24 mouse cellular contexts compared by ENCODE assay signal in the genomic region with DNA sequence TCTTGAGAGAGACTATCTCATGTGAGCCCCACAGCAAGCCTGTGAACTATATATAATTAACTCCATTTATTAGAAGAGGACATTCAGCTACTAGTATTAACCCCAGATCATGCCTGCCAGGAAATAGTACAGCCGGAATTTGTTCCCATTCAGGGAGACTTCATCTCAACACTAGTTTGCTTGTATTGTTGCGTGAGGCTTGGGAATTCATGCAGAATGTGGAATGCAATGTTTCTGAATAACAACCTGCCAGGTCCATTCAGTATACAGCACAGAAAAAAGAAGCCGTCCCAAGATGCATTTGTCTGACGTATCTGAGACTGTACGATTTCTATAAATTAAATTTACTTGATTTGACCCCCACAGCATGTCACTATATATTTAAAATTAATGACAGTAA.
"Had no signal": no experiment of that assay in that cellular context is flagged by ENCODE, and none has a peak within 500 bp of the region (broad histone marks: within the 10 kb centered on the region; RNA-seq: fewer than 3 reads in every experiment).

No protein-coding gene starts in this region.

- H3K9ac ChIP-seq: heart, embryonic 12.5 days; hindbrain, embryonic 12.5 days; hindbrain, embryonic 14.5 days; intestine, embryonic 15.5 days; limb, embryonic 12.5 days; liver, embryonic 13.5 days; liver, embryonic 15.5 days; liver, postnatal 0 days had no signal

- DNase-seq: gastrocnemius, postnatal 10 days; gastrocnemius, postnatal 25 days; heart, adult 18-20 months; heart, postnatal 10 days; heart, postnatal 4 days; kidney, adult 18-20 months; kidney, adult 8-10 months; liver; liver, embryonic 13.5 days; liver, postnatal 0 days had no signal

- H3K27me3 ChIP-seq: heart, embryonic 12.5 days; hindbrain, embryonic 12.5 days; intestine, embryonic 15.5 days; limb, embryonic 12.5 days; liver, embryonic 13.5 days; liver, embryonic 15.5 days had no signal

- H3K4me2 ChIP-seq: heart, embryonic 12.5 days; hindbrain, embryonic 12.5 days; hindbrain, embryonic 14.5 days; intestine, embryonic 15.5 days; limb, embryonic 12.5 days; liver, embryonic 11.5 days; liver, embryonic 13.5 days; liver, embryonic 15.5 days had no signal

- H3K9me3 ChIP-seq: heart, embryonic 10.5 days; hindbrain, embryonic 12.5 days; intestine, embryonic 15.5 days; limb, embryonic 10.5 days; liver, embryonic 13.5 days; liver, embryonic 15.5 days had no signal

- H3K36me3 ChIP-seq: hindbrain, embryonic 10.5 days; hindbrain, embryonic 12.5 days; intestine, embryonic 15.5 days; limb, embryonic 10.5 days; liver, embryonic 13.5 days; liver, embryonic 15.5 days had no signal

- H3K27ac ChIP-seq: heart, embryonic 10.5 days; hindbrain, embryonic 10.5 days; hindbrain, embryonic 12.5 days; hindbrain, embryonic 14.5 days; intestine, embryonic 15.5 days; layer of hippocampus, adult 2 months; left cerebral cortex, adult 2 months; limb, embryonic 12.5 days; liver, embryonic 13.5 days; liver, embryonic 15.5 days had no signal

- ATAC-seq: inflammation-experienced regulatory T-cells, adult 6 months; intestine, embryonic 15.5 days; intestine, postnatal 0 days; liver, postnatal 0 days had no signal

- H3K4me1 ChIP-seq: hindbrain, embryonic 10.5 days; hindbrain, embryonic 12.5 days; intestine, embryonic 15.5 days; liver, embryonic 13.5 days; liver, embryonic 15.5 days had no signal

- H3K4me3 ChIP-seq: heart, embryonic 10.5 days; heart, embryonic 12.5 days; hindbrain, embryonic 10.5 days; hindbrain, embryonic 12.5 days; intestine, embryonic 15.5 days; layer of hippocampus, adult 2 months; left cerebral cortex, adult 2 months; limb, embryonic 10.5 days; limb, embryonic 12.5 days; liver, embryonic 13.5 days; liver, embryonic 15.5 days had no signal
